Mouse (Mus musculus): ENCODE measurements around the gene Krtap6-5.
A peak's percentile ranks its signal among the peaks of the same experiment; 100 is the strongest.
"Not testable (repeated sequence)": the region's sequence is repeated elsewhere in the genome, so short reads cannot be mapped to it uniquely, and the experiment has no call there.

Krtap6-5 gene

DNA sequence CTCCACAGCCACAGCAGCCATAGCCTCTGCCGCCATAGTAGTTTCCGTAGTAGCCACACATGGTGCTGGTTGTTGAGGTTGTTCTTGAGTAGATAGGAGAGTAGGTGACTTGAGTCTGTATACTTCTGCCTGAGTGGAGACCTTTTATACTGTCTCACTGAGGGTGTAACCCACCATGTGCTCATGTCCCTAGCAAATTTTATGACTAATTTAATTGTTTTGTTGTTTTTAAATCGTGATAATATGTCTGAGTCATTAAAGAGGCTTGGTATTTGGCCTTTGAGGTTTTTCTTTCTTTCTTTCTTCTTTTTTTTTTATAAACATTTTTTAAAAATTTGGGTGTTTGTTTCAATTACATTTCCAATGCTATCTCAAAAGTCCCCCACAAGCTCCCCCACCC lies at the start of gene Krtap6-5:
TSS of gene Krtap6-5 (minus strand) at position 101 of the 400 bp plus-strand sequence.
- DNase-seq (ENCODE audit: low spot score) = no peak

DNA sequence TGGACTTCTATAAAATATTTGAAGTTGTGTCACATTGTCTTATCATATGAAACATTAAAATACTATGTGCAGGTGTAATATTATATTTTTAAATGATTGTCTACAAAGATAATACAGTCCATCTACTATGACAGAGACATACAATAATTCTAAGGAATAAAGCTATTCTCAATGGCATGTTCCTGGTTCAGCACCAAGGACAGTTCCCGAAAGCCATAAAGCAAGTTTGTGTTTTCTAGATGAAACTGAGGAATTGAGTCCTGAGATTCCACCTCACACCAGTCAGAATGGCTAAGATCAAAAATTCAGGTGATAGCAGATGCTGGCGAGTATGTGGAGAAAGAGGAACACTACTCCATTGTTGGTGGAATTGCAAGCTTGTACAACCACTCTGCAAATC lies 23.4 kb upstream of the Krtap6-5 start:
- DNase-seq (ENCODE audit: low spot score) = peak; percentile 18

DNA sequence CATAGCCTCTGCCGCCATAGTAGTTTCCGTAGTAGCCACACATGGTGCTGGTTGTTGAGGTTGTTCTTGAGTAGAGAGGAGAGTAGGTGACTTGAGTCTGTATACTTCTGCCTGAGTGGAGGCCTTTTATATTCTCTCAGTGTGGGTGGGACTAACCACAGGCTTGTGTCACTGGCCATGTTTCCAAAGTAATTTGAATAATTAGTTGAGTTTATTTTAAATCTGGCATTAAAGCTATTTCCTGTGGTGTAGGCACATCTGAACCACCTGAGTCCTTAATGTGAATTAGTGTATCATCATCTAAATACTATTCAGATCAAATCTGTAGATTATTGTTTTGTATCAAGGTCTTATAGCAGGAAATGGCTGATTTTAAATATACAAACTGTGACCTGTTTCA lies 16.2 kb upstream of the Krtap6-5 start, which contains the start of gene 1110025L11Rik:
TSS of gene 1110025L11Rik (minus strand) at position 101 of the 400 bp plus-strand sequence.
- DNase-seq (ENCODE audit: low spot score) = not testable (repeated sequence)

DNA sequence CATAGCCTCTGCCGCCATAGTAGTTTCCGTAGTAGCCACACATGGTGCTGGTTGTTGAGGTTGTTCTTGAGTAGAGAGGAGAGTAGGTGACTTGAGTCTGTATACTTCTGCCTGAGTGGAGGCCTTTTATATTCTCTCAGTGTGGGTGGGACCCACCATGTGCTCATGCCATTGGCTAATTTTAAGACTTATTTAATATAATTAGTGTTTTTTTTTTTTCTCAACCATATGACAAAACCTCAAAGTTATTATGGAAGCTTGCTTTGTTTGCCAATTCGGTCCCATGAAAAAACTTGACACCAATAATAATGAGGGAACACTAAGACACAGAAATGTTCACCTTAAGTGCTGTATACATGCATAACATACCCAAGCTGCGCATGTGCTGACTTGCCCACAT lies 6.3 kb downstream of the Krtap6-5 start, which contains the start of gene Gm10228:
TSS of gene Gm10228 (minus strand) at position 101 of the 400 bp plus-strand sequence.
- not testable (repeated sequence) for DNase-seq (ENCODE audit: low spot score)

DNA sequence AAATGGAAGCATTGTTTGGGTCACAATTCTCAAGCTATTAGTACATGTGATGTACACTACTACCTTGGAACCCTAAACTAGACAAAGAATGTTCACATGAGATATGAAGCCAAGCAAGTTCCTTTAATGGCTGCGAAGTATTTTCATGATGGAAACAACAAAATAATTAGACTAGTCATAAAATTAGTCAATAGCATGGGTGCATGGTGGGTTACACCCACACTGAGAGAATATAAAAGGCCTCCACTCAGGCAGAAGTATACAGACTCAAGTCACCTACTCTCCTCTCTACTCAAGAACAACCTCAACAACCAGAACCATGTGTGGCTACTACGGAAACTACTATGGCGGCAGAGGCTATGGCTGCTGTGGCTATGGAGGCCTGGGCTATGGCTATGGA lies 16.3 kb downstream of the Krtap6-5 start, which contains the start of gene Krtap6-1:
TSS of gene Krtap6-1 (plus strand) at position 301 of the 400 bp plus-strand sequence.
- not testable (repeated sequence) for DNase-seq (ENCODE audit: low spot score)

DNA sequence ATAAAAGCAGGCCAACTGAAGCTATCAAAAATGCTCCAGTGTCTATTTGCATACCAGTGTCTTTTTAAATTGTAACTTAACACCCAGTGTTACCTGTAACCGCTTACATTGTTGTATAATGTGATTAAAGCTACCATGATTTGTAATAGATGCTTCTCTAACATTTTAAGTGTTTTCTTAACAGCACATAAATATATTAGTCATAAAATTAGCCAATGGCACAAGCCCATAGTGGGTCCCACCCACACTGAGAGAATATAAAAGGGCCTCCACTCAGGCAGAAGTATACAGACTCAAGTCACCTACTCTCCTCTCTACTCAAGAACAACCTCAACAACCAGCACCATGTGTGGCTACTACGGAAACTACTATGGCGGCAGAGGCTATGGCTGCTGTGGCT lies 32.7 kb downstream of the Krtap6-5 start, which contains the start of gene Gm10229:
TSS of gene Gm10229 (plus strand) at position 301 of the 400 bp plus-strand sequence.
- not testable (repeated sequence) for DNase-seq (ENCODE audit: low spot score)

DNA sequence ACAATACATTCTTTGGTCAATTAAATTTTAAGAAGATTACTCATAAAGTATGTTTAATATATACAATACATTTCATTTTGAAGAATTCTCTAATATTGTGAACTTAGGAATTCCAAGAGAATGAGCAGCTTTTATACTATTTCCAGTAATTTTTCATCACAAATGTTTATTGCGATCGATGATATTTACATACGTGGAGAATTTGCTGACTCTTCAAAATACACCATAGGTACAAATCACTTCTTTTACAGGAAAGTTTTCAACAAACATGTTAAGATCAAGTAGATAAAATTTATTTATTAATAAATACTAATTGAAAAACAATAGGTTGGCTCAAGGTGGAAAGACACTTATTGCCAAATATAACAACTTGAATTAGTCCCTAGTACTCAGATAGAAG lies 33.7 kb downstream of the Krtap6-5 start:
- DNase-seq (ENCODE audit: low spot score) = no peak

DNA sequence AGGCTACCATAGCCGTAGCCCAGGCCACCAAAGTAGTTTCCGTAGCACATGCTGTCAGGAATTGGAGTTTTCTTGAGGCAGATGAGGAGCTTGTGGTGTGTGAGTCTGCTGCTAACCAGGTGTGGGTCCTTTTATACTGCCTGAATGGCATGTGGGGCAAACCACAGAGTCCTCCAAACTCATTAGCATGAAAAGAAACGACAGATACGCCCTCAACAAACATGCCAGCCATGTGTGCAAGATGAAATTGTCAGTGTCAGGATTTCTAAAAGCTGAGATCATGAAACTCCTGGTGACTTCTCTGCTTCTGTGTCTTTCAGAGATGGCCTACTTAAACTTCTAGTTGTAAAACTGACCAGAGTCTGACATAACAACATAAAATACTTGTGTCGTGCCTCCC lies 37.0 kb downstream of the Krtap6-5 start, which contains the start of gene Krtap22-2:
TSS of gene Krtap22-2 (minus strand) at position 101 of the 400 bp plus-strand sequence.
- DNase-seq (ENCODE audit: low spot score) = no peak
